Mouse (Mus musculus) stomach, embryonic 14.5 days (tissue): ENCODE data around the gene Ppp6c. TPM values are rescaled to one million over a fixed set of nuclear protein-coding genes. Genes with fewer than 3 reads are reported as not detected.

ENCODE experiments used
- ATAC-seq: fragments of 200-750 bp; cut with Nextera tagmentation; 2 replicates; pipeline ENCODE4 v1.8.0; 2017; ENCODE audit warnings: low read depth, moderate TSS enrichment; ENCODE audit not compliant: insufficient number of reproducible peaks, insufficient read depth, low FRiP score
- H3K27ac ChIP-seq: fragments of 300-500 bp; sonication (generic); 2 replicates; pipeline ENCODE4 v1.5.1; 2014; ENCODE audit warnings: mild to moderate bottlenecking, low read length, moderate library complexity, mixed read lengths
- H3K27me3 ChIP-seq: fragments of 300-500 bp; sonication (generic); 2 replicates; pipeline ENCODE4 v1.6.1; 2014; ENCODE audit warnings: low read length, control low read depth, mixed read lengths; ENCODE audit not compliant: control insufficient read depth, insufficient read depth
- H3K36me3 ChIP-seq: fragments of 300-500 bp; sonication (generic); 2 replicates; pipeline ENCODE4 v1.6.1; 2014; ENCODE audit warnings: mild to moderate bottlenecking, control low read depth, low read length, moderate library complexity, mixed read lengths; ENCODE audit not compliant: control insufficient read depth, insufficient read depth
- H3K4me1 ChIP-seq: fragments of 300-500 bp; sonication (generic); 2 replicates; pipeline ENCODE4 v1.6.1; 2014; ENCODE audit warnings: low read length, control low read depth, mixed read lengths; ENCODE audit not compliant: control insufficient read depth, insufficient read depth
- H3K4me2 ChIP-seq: fragments of 300-500 bp; sonication (generic); replicated peaks from 2 replicates; pipeline ENCODE4 v1.6.1; 2014; ENCODE audit warnings: low read depth, low read length, control low read depth
- H3K4me3 ChIP-seq: fragments of 300-500 bp; sonication (generic); 2 replicates; pipeline ENCODE4 v1.5.1; 2014; ENCODE audit warnings: low read depth, low read length, control low read depth
- H3K9ac ChIP-seq: fragments of 300-500 bp; sonication (generic); replicated peaks from 2 replicates; pipeline ENCODE4 v1.6.1; 2014; ENCODE audit warnings: low read depth, mild to moderate bottlenecking, control low read depth, low read length, moderate library complexity, mixed read lengths
- H3K9me3 ChIP-seq: fragments of 300-500 bp; sonication (generic); 2 replicates; pipeline ENCODE4 v1.6.1; 2016; ENCODE audit warnings: low read depth, low read length, control low read depth; ENCODE audit not compliant: control insufficient read depth
- WGBS: fragments of 180-500 bp; shearing (Covaris S2); extraction: QIAGEN DNeasy Blood & Tissue Kit; methylation state at CpG from one replicate; pipeline ENCODE4 v1.1.7; 2014; 5-methylcytosine and 5-hydroxymethylcytosine counted together
- polyA plus RNA-seq: library from polyadenylated mRNA; unstranded; fragments of >200 nt; fragmentation: Nextera tagmentation; extraction: Ambion mirVana; gene quantifications from 2 replicates; pipeline ENCODE4 v1.2.1, GENCODE M21; 2014

Gene Ppp6c
- polyA plus RNA-seq, 1 experiment from 2014 or later: 70.4 TPM

DNA sequence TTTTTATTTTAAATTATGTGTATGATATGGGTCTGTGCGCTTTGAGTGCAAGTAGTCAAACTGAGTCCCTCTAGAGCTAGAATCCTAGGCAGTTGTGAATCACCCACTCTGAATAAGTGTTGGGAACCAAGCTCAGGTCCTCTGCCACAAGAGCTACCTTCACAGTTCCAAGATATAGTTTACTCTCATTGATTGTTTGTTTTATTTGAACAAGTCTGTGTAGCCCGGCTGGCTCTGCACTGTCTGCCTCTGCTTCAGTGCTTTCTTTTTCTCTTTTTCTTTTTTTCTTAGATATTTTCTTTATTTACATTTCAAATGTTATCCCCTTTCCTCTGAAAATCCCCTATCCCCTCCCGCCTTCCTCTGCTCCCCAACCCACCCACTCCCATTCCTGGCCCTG is 7.2 kb downstream of the Ppp6c start:
- 76% methylated on average over 3 of the region's 3 CpGs for WGBS
- no peak overlapping the region for H3K4me2 ChIP-seq
- no peaks in the 10 kb centered on the region for H3K9me3 ChIP-seq
- H3K4me3 ChIP-seq: no peak overlapping the region
- no peaks in the 10 kb centered on the region for H3K27me3 ChIP-seq
- no peak for ATAC-seq
- H3K9ac ChIP-seq: no peak overlapping the region
- H3K4me1 ChIP-seq: no peaks in the 10 kb centered on the region
- H3K36me3 ChIP-seq: no peaks in the 10 kb centered on the region
- no peak overlapping the region for H3K27ac ChIP-seq

GRCm38 (mm10) chr2:39217150-39217549 is 9.1 kb downstream of the Ppp6c start:
- Histone ChIP-seq H3K27ac (no peak overlapping the region), H3K9ac (no peak overlapping the region), H3K27me3 (no peaks in the 10 kb centered on the region), H3K4me1 (no peaks in the 10 kb centered on the region), H3K4me3 (no peak overlapping the region), H3K4me2 (no peak overlapping the region), H3K9me3 (no peaks in the 10 kb centered on the region), H3K36me3 (no peaks in the 10 kb centered on the region)
- ATAC-seq: no peak
- WGBS: 89% methylated on average over 4 of the region's 4 CpGs

DNA sequence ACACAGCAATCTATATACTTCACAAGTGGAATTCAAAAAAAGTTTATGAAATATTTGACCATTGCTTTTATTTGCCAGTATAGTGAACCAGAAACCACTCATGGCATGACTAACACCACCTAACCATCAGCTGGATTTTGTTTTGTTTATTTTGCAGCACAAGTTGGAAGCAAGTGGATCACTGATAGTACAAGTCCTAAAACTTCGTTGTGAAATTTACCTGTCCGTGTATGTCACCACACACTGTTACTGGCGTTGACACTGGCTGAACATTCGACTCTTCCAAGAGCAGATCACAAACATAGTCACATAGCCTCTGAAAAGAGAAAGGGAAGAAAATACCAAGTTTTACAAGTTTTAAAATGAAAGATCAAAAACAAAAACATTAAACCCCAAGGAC is 15.5 kb downstream of the Ppp6c start:
- Histone ChIP-seq H3K27ac (no peak overlapping the region), H3K9ac (no peak overlapping the region), H3K36me3 (peaks cover 5% of the 10 kb centered on the region; the same call in 1 of the 2 replicates), H3K9me3 (no peaks in the 10 kb centered on the region), H3K27me3 (no peaks in the 10 kb centered on the region), H3K4me1 (no peaks in the 10 kb centered on the region), H3K4me3 (no peak overlapping the region), H3K4me2 (no peak overlapping the region)
- WGBS: 88% methylated on average over 4 of the region's 4 CpGs
- ATAC-seq: no peak

- ATAC-seq: no peak
- no peak overlapping the region for H3K4me2 ChIP-seq
- H3K36me3 ChIP-seq: peaks cover 17% of the 10 kb centered on the region; the same call in 1 of the 2 replicates
- no peak overlapping the region for H3K9ac ChIP-seq
- H3K9me3 ChIP-seq: no peaks in the 10 kb centered on the region
- no peak overlapping the region for H3K27ac ChIP-seq
- H3K27me3 ChIP-seq: no peaks in the 10 kb centered on the region
- H3K4me3 ChIP-seq: no peak overlapping the region
- WGBS: 88% methylated on average over 2 of the region's 2 CpGs
- H3K4me1 ChIP-seq: no peaks in the 10 kb centered on the region
Measured at GRCm38 (mm10) chr2:39203359-39203758, 22.9 kb downstream of the Ppp6c start.

DNA sequence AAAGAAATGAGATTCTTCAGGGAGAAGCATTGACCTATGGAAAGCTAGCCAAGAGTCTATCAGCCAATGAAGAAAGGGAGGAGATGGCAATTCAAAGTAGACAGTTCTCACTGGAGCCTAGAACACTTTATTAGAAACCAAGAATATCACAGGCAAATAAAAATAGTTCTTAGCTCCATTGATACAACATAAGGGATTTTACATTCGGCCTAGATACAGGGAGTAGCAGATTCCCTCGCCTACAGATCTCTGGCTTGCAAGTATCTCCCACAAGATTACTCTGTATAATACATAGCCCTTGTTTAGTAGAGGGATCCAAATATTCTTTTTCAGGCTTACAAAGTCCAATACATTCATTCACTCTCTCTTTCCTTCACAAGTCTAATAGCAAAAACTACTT is 31.4 kb downstream of the Ppp6c start:
- 89% methylated on average over 2 of the region's 2 CpGs for WGBS
- Histone ChIP-seq H3K4me3 (no peak overlapping the region), H3K4me1 (no peaks in the 10 kb centered on the region), H3K27ac (no peak overlapping the region), H3K9ac (no peak overlapping the region), H3K9me3 (no peaks in the 10 kb centered on the region), H3K4me2 (no peak overlapping the region), H3K27me3 (no peaks in the 10 kb centered on the region), H3K36me3 (peaks cover 16% of the 10 kb centered on the region; the same call in 1 of the 2 replicates)
- no peak for ATAC-seq

GRCm38 (mm10) chr2:39190561-39191056 is 35.6 kb downstream of the Ppp6c start, which contains the start of gene Scai:
Gene Scai (minus strand): TSS chr2:39190734.
- peak within 1 kb of the TSS; percentile 81 for H3K4me3 ChIP-seq
- ATAC-seq: peak; percentile 100

DNA sequence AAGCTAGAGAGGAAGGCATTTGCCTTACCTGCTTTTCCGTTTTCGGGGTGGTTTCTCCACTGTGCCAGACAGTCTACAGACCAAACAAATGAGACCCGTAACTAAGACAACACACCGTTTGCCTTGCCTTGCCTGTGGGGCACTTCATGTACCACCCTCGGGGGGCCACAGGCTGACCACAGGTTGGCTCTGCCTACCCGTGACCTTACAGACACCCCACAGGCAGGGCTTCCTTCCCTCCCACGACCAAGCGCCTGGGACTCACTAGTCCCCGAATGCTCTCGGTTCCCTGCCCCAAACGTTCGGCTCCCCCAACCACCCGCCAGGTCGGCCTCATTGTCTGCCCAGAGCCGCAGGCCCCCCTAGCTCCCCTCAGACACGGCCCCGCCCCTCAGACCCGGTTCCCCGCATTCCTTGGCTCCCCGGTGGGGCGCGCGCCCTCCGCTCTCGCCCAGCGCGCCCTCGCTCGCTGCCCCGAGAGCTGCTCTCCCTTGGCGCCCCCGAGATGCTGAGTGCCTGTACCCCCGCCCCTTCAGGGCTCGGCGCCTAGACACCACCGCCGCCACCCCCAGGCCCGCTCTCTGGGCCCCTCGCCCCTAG is 36.2 kb downstream of the Ppp6c start:
- Histone ChIP-seq H3K27me3 (no peaks in the 10 kb centered on the region), H3K9me3 (no peaks in the 10 kb centered on the region), H3K4me3 (peak overlapping the region; percentile 81), H3K36me3 (peaks cover 3% of the 10 kb centered on the region; the same call in 1 of the 2 replicates), H3K9ac (peak overlapping the region; percentile 54), H3K27ac (peak overlapping the region; percentile 93), H3K4me2 (peak overlapping the region; percentile 68), H3K4me1 (peaks cover 5% of the 10 kb centered on the region; the same call in 1 of the 2 replicates)
- peak; percentile 79 for ATAC-seq
- under 1% methylated on average over 39 of the region's 39 CpGs for WGBS

More at GRCm38 (mm10) chr2:39190561-39191056, 35.6 kb downstream of the Ppp6c start, which contains the start of gene Scai:
- Histone ChIP-seq H3K4me2 (peak within 1 kb of the TSS; percentile 68), H3K4me1 (peaks cover 5% of the 10 kb centered on the region; the same call in 1 of the 2 replicates), H3K9ac (peak within 1 kb of the TSS; percentile 54), H3K9me3 (no peaks in the 10 kb centered on the region), H3K27ac (peak within 1 kb of the TSS; percentile 93), H3K27me3 (no peaks in the 10 kb centered on the region), H3K36me3 (peaks cover 3% of the 10 kb centered on the region; the same call in 1 of the 2 replicates)
- under 1% methylated on average over 39 of the region's 41 CpGs for WGBS

DNA sequence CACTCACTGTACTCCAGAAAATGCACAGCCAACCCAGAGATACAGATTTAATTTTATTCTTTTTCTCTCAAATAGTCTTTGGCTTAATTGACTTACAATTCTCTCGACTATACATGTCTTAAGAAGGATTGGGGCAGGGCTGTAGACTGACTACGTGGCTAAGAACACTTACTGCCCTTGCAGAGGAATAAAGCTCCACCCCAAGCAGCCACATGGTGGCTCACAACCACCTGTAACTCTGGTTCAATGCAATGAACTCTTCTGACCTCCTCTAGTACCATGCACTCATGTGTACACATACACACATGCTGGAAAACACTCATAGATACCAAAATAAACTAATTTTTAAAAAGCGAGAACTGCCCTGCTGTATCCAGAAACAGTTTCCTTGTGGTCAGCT is 40.3 kb downstream of the Ppp6c start:
- Histone ChIP-seq H3K9me3 (no peaks in the 10 kb centered on the region), H3K9ac (no peak overlapping the region), H3K36me3 (peaks cover 3% of the 10 kb centered on the region; the same call in 1 of the 2 replicates), H3K4me2 (no peak overlapping the region), H3K27me3 (no peaks in the 10 kb centered on the region), H3K27ac (no peak overlapping the region), H3K4me3 (no peak overlapping the region), H3K4me1 (peaks cover 5% of the 10 kb centered on the region; the same call in 1 of the 2 replicates)
- WGBS: 78% methylated on average over 3 of the region's 3 CpGs
- no peak for ATAC-seq
